Mouse (Mus musculus) bone marrow, adult 2 months (tissue): Measurements from ENCODE around the gene Smpd4. TPM values are rescaled to one million over a fixed set of nuclear protein-coding genes. Genes with fewer than 3 reads are reported as not detected.

Experiments used
- H3K27ac ChIP-seq: fragments of 200-500 bp; 2 replicates; pipeline ENCODE4 v1.5.1; 2012; ENCODE audit warnings: low read depth, mild to moderate bottlenecking, control low read depth, inconsistent platforms, low read length; ENCODE audit not compliant: control insufficient read depth, poor library complexity, insufficient read depth
- H3K4me1 ChIP-seq: fragments of 200-500 bp; 2 replicates; pipeline ENCODE4 v1.6.1; 2011; ENCODE audit warnings: low read length; ENCODE audit not compliant: control insufficient read depth, insufficient read depth
- H3K4me3 ChIP-seq: fragments of 200-500 bp; replicated peaks from 2 replicates; pipeline ENCODE3; 2011; ENCODE audit warnings: mild to moderate bottlenecking, low read depth, low read length, control low read depth; ENCODE audit not compliant: control insufficient read depth
- CTCF ChIP-seq: fragments of 200-500 bp; IDR thresholded peaks from 2 replicates; pipeline ENCODE4 v1.5.1; 2011; ENCODE audit warnings: low read length, control low read depth; ENCODE audit not compliant: control insufficient read depth, insufficient read depth
- POLR2A ChIP-seq: fragments of 200-500 bp; IDR thresholded peaks from 2 replicates; pipeline ENCODE4 v1.6.1; 2011; ENCODE audit warnings: low read depth, mild to moderate bottlenecking, control low read depth, low read length, borderline replicate concordance; ENCODE audit not compliant: control insufficient read depth
- WGBS: fragments of 180-500 bp; shearing (Covaris S2); methylation state at CpG from one replicate; pipeline ENCODE4 v1.1.7; 2018; 5-methylcytosine and 5-hydroxymethylcytosine counted together
- polyA plus RNA-seq: library from polyadenylated mRNA; stranded (reverse); fragments of >200 nt; gene quantifications from 2 replicates; pipeline ENCODE4 v1.2.4, GENCODE M21; 2011; ENCODE audit warnings: low replicate concordance; ENCODE audit not compliant: missing spikeins, insufficient read depth, insufficient read length

Gene Smpd4
- polyA plus RNA-seq, 1 experiment = 24.9 TPM

DNA sequence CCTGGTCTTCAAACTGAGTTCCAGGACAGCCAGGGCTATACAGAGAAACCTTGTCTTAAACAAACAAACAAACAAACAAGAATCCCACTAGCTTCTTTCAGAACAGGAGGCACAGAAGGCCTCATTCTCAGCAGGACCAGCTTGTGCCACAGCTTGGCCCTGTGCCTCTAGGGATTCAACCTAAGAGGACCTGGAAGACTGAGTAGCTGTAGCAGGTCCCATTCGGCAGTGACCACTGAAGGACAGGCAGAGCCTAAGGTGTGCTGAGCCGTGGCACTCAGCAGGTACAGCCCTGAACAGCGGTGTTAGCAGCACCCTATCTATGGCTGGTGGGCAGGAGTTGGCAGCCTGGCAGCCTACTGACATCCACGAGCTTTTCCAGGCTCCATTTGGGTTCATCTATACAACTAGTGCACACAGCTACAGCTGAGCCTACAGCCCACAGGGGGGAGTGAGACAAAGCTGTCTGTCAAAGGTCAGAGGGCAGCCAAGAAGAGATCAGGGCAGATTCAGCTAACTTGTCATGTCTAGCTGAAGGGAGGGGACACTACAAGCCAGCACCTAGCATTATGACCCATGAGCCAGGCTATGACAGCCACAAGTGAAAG lies 35.1 kb downstream of the Smpd4 start:
- 88% methylated on average over 4 of the region's 4 CpGs for WGBS
- H3K4me1 ChIP-seq = peaks cover 2% of the 10 kb centered on the region
- no peak overlapping the region for H3K27ac ChIP-seq

DNA sequence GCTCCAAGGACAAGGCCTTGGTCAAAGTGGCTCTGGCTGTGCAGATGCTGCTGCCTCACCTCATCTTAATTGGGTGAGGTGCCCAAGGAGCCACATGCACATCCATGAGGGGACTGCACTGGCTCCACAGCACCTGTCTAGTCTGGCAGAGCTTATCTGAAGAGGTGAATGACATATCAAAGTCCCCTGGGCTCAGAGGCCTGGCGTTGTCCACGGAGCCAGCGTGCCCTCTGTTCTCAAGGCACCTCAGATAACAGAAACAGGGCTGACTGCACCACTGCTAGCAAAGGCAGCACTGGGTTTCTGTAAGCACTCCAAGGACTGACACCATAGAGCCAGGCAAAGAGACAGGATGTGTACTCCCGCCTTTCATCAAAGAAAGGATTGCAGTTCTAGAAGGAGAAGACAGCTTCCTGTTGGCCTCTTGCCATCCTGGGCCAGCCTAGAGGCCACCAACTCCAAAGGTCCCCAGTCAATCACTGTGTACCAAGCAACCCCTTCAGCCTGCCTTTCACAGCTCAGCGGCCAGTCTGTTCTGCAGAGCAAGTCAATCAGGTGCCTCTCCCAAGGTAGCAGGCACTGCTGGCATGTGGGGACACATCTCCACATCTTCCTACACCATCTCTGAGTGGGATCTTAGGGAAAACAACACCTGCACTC lies 37.2 kb downstream of the Smpd4 start:
- TF ChIP-seq POLR2A (no peak), CTCF (no peak)
- 68% methylated on average over 5 of the region's 5 CpGs for WGBS
- H3K4me1 ChIP-seq = peaks cover 2% of the 10 kb centered on the region
- H3K4me3 ChIP-seq = no peak overlapping the region
- no peak overlapping the region for H3K27ac ChIP-seq

More for the DNA sequence above, 35.1 kb downstream of the Smpd4 start:
- TF ChIP-seq POLR2A = no peak
- no peak for TF ChIP-seq CTCF
- H3K4me3 ChIP-seq = no peak overlapping the region

DNA sequence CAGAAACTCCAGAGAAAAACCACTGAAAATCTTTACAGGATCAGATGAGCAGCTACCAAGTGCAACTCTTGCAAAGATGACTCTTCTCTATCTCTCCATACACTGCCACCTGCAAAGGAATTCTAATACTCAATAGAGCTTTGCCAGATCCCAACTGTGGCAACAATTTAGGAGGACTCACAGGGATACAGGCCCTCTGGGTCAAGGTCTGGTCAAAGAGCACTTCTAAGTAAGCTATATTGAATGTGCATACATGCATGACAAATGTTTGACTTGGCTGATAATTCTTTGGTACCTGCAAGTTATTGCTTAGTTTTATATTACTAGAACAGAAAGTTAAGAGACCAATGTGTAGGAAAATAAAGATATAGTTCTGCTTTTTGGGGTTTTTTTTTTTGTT lies 46.4 kb downstream of the Smpd4 start:
- TF ChIP-seq POLR2A (no peak), CTCF (no peak)
- H3K4me1 ChIP-seq = no peaks in the 10 kb centered on the region
- no peak overlapping the region for H3K27ac ChIP-seq
- no peak overlapping the region for H3K4me3 ChIP-seq

DNA sequence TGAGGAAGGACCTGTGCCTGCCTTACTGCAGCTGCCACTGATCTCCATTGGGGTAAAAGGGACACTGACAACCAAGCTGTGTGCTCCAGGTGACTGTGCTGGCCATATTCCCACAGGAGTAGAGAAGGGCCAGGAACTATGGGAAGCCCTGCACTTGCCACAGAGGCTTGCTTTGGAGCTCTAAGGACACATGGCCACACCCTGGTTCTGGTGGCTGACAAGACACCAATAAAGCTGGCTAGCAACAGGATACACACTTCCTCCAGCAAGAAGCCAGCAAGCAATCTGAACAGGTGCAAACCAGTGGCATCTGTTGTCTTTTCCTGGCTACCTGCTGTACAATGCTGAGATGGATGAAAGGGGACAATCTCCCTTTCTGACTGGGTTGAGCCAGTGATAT lies 50.7 kb downstream of the Smpd4 start:
- H3K4me3 ChIP-seq = no peak overlapping the region

More for the DNA sequence above, 50.7 kb downstream of the Smpd4 start:
- Histone ChIP-seq H3K4me1 (no peaks in the 10 kb centered on the region), H3K27ac (no peak overlapping the region)
- TF ChIP-seq CTCF = no peak
- TF ChIP-seq POLR2A = no peak

Other genes starting within 250 kb of the Smpd4 start
- 7.7 and 14.5 TPM in 2 replicates for gene Snap29, start 213.4 kb upstream of the Smpd4 start, polyA plus RNA-seq
- 26.4 and 46.1 TPM in 2 replicates for gene Pi4ka, start 213.0 kb upstream of the Smpd4 start, polyA plus RNA-seq
- 10.5 and 18.7 TPM in 2 replicates for gene Crkl, start 167.4 kb upstream of the Smpd4 start, polyA plus RNA-seq
- not detected in 2 replicates for gene Aifm3, start 129.7 kb upstream of the Smpd4 start, polyA plus RNA-seq
- gene Lztr1, start 110.7 kb upstream of the Smpd4 start, polyA plus RNA-seq = 22.2 and 40.6 TPM in 2 replicates
- gene Thap7, start 88.2 kb upstream of the Smpd4 start, polyA plus RNA-seq = 13.6 and 31.8 TPM in 2 replicates
- gene Lrrc74b, start 58.1 kb upstream of the Smpd4 start, polyA plus RNA-seq = not detected in 2 replicates
- gene P2rx6, start 57.5 kb upstream of the Smpd4 start, polyA plus RNA-seq = 0.41 TPM in 1 of 2 replicates, not detected in the other
- gene Slc7a4, start 36.1 kb upstream of the Smpd4 start, polyA plus RNA-seq = 4.5 and 4.6 TPM in 2 replicates
- gene Ccdc74a, start 27.1 kb downstream of the Smpd4 start, polyA plus RNA-seq = 2.4 and 9.9 TPM in 2 replicates
- gene Med15, start 113.5 kb downstream of the Smpd4 start, polyA plus RNA-seq = 22.5 and 38.0 TPM in 2 replicates
- 5.7 and 7.8 TPM in 2 replicates for gene Klhl22, start 140.3 kb downstream of the Smpd4 start, polyA plus RNA-seq
- 2.5 and 5.7 TPM in 2 replicates for gene Scarf2, start 177.9 kb downstream of the Smpd4 start, polyA plus RNA-seq
- not detected in 2 replicates for gene B830017H08Rik, start 213.8 kb downstream of the Smpd4 start, polyA plus RNA-seq
- 7.3 and 23.5 TPM in 2 replicates for gene Car15, start 219.0 kb downstream of the Smpd4 start, polyA plus RNA-seq